Mouse (Mus musculus): Measurements from ENCODE around the gene Casp8. TPM values are rescaled to one million over a fixed set of nuclear protein-coding genes. Genes with fewer than 3 reads are reported as not detected.

Gene Casp8
- 10 to 100 TPM; 47.3 to 47.4 TPM for total RNA-seq (2023)

GRCm38 (mm10) chr1:58795291-58796058 lies at the start of gene Casp8:
Casp8 (plus strand) TSS chr1:58795374.

Other genes with a start within 250 kb of the Casp8 start
- 10 to 100 TPM; 10.4 to 15.1 TPM for gene Fam126b, start 209.1 kb upstream of the Casp8 start, total RNA-seq (2023)
- 10 to 100 TPM; 49.0 to 53.2 TPM for gene Ndufb3, start 209.0 kb upstream of the Casp8 start, total RNA-seq (2023)
- gene Als2cr12, start 99.4 kb upstream of the Casp8 start, total RNA-seq (2023) = not detected
- gene Cflar, start 83.9 kb upstream of the Casp8 start, total RNA-seq (2023) = 100 to 1,000 TPM; 140 to 173 TPM
- 10 to 100 TPM; 54.2 to 71.3 TPM for gene Trak2, start 178.1 kb downstream of the Casp8 start, total RNA-seq (2023)
- 10 to 100 TPM; 18.8 to 20.8 TPM for gene Stradb, start 178.1 kb downstream of the Casp8 start, total RNA-seq (2023)